Mouse (Mus musculus) embryo, embryonic 10 days (tissue): ENCODE measurements around the gene Prdm15.

Experiments used
- DNase-seq: peaks from one replicate; pipeline ENCODE4 v3.0.0-alpha.2; 2015; ENCODE audit warnings: low spot score

Prdm15 gene

GRCm38 (mm10) chr16:97819532-97819931 lies 32.1 kb downstream of the Prdm15 start:
- no peak for DNase-seq

- no peak for DNase-seq
Measured at GRCm38 (mm10) chr16:97817414-97817813, 34.2 kb downstream of the Prdm15 start.

- no peak for DNase-seq
Measured at GRCm38 (mm10) chr16:97815269-97815668, 36.4 kb downstream of the Prdm15 start.

- DNase-seq, result no peak
Measured at GRCm38 (mm10) chr16:97814060-97814459, 37.6 kb downstream of the Prdm15 start.

- no peak for DNase-seq
Measured at GRCm38 (mm10) chr16:97808881-97809280, 42.8 kb downstream of the Prdm15 start.

- no peak for DNase-seq
Measured at GRCm38 (mm10) chr16:97805646-97806045, 46.0 kb downstream of the Prdm15 start.

- peak; percentile 70 for DNase-seq
Measured at GRCm38 (mm10) chr16:97804680-97805547, 46.7 kb downstream of the Prdm15 start.

GRCm38 (mm10) chr16:97797950-97798869 lies 53.4 kb downstream of the Prdm15 start:
- no peak for DNase-seq

- DNase-seq, result no peak
Measured at GRCm38 (mm10) chr16:97797212-97797611, 54.4 kb downstream of the Prdm15 start.

GRCm38 (mm10) chr16:97794256-97794655 lies 57.4 kb downstream of the Prdm15 start:
- DNase-seq, result no peak

- DNase-seq, result no peak
Measured at GRCm38 (mm10) chr16:97783057-97783456, 68.6 kb downstream of the Prdm15 start.

GRCm38 (mm10) chr16:97778353-97779025 lies 73.2 kb downstream of the Prdm15 start:
- peak; percentile 76 for DNase-seq

GRCm38 (mm10) chr16:97766501-97766900 lies 85.1 kb downstream of the Prdm15 start:
- DNase-seq, result no peak

- no peak for DNase-seq
Measured at GRCm38 (mm10) chr16:97764626-97765025, 87.0 kb downstream of the Prdm15 start.

GRCm38 (mm10) chr16:97763990-97764340 lies 87.7 kb downstream of the Prdm15 start:
- DNase-seq, result no peak

GRCm38 (mm10) chr16:97763061-97763989 lies 88.3 kb downstream of the Prdm15 start, which contains the start of gene Ripk4:
Ripk4 (minus strand) TSS chr16:97763787.
- DNase-seq, result peak; percentile 61

GRCm38 (mm10) chr16:97761782-97762181 lies 89.9 kb downstream of the Prdm15 start:
- DNase-seq, result no peak

GRCm38 (mm10) chr16:97759681-97760080 lies 92.0 kb downstream of the Prdm15 start:
- no peak for DNase-seq

- DNase-seq, result no peak
Measured at GRCm38 (mm10) chr16:97758288-97758687, 93.4 kb downstream of the Prdm15 start.

GRCm38 (mm10) chr16:97756460-97756859 lies 95.2 kb downstream of the Prdm15 start:
- DNase-seq, result peak; percentile 13

GRCm38 (mm10) chr16:97752316-97752941 lies 99.2 kb downstream of the Prdm15 start:
- no peak for DNase-seq
